Comparison of ENCODE assay signal across 16 mouse cellular contexts in the genomic region with DNA sequence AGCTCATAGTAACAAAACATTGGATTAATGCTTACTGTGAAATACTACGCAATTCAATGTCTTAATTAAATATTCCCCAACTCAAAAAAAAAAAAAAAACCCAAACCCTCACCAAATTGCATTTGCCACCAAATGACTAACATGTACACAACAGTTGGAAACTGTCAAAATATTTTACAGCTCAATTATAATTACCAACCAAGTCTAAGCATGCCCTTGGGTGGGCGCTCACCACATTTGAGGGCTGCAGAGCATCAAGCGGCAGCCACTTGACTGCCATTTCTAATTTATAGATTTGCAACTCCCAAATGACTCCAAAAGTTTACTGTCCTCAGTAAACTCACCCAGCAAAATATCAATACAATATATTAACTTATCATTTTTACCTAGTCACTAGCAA.
"Had no signal": no experiment of that assay in that cellular context is flagged by ENCODE, and none has a peak within 500 bp of the region (broad histone marks: within the 10 kb centered on the region; RNA-seq: fewer than 3 reads in every experiment).

No protein-coding gene starts in this region.

- H3K9ac ChIP-seq: neural tube, embryonic 13.5 days; neural tube, embryonic 15.5 days; stomach, embryonic 15.5 days had no signal

- H3K4me3 ChIP-seq: neural tube, embryonic 13.5 days; neural tube, embryonic 15.5 days; stomach, embryonic 15.5 days had no signal

- H3K4me2 ChIP-seq: neural tube, embryonic 13.5 days; neural tube, embryonic 15.5 days; stomach, embryonic 15.5 days had no signal

- H3K27me3 ChIP-seq: neural tube, embryonic 13.5 days; neural tube, embryonic 15.5 days; stomach, embryonic 15.5 days had no signal

- H3K27ac ChIP-seq: neural tube, embryonic 13.5 days; neural tube, embryonic 15.5 days; stomach, embryonic 15.5 days; stomach, postnatal 0 days had no signal

- H3K36me3 ChIP-seq: neural tube, embryonic 13.5 days; neural tube, embryonic 15.5 days; stomach, embryonic 15.5 days had no signal

- H3K9me3 ChIP-seq: neural tube, embryonic 13.5 days; neural tube, embryonic 15.5 days; stomach, embryonic 15.5 days had no signal

- H3K4me1 ChIP-seq: neural tube, embryonic 13.5 days; neural tube, embryonic 15.5 days; stomach, embryonic 15.5 days had no signal

- DNase-seq: retina, postnatal 1 day; right cerebral cortex, adult 18-20 months; right cerebral cortex, postnatal 14 days; right cerebral cortex, postnatal 25 days; right cerebral cortex, postnatal 4 days; spleen, adult 18-20 months; thymus, adult 18-20 months; thymus, adult 2 months; thymus, postnatal 14 days; thymus, postnatal 25 days; thymus, postnatal 36 days; thymus, postnatal 4 days had no signal
